Mouse (Mus musculus): ENCODE data around the gene Ablim1.
A peak's percentile ranks its signal among the peaks of the same experiment; 100 is the strongest.
"Not testable (repeated sequence)": the region's sequence is repeated elsewhere in the genome, so short reads cannot be mapped to it uniquely, and the experiment has no call there.

Ablim1 gene

GRCm38 (mm10) chr19:57155121-57155884, 159.4 kb downstream of the Ablim1 start:
- peak; percentile 58 for DNase-seq (ENCODE audit: low read depth)

- peak; percentile 81 for DNase-seq (ENCODE audit: low read depth)
These were observed 162.4 kb downstream of the Ablim1 start for GRCm38 (mm10) chr19:57152357-57152756.

- no peak for DNase-seq (ENCODE audit: low read depth)
These were observed 163.2 kb downstream of the Ablim1 start for GRCm38 (mm10) chr19:57151504-57151903.

- peak; percentile 74 for DNase-seq (ENCODE audit: low read depth)
These were observed 164.4 kb downstream of the Ablim1 start for GRCm38 (mm10) chr19:57150275-57150674.

- DNase-seq (ENCODE audit: low read depth): no peak
These were observed 167.0 kb downstream of the Ablim1 start for GRCm38 (mm10) chr19:57147746-57148145.

GRCm38 (mm10) chr19:57146936-57147335, 167.8 kb downstream of the Ablim1 start:
- DNase-seq (ENCODE audit: low read depth): no peak

- no peak for DNase-seq (ENCODE audit: low read depth)
These were observed 171.1 kb downstream of the Ablim1 start for GRCm38 (mm10) chr19:57143646-57144045.

- DNase-seq (ENCODE audit: low read depth): no peak
These were observed 172.8 kb downstream of the Ablim1 start for GRCm38 (mm10) chr19:57141756-57142461.

GRCm38 (mm10) chr19:57140874-57141273, 173.8 kb downstream of the Ablim1 start:
- no peak for DNase-seq (ENCODE audit: low read depth)

- no peak for DNase-seq (ENCODE audit: low read depth)
These were observed 174.6 kb downstream of the Ablim1 start for GRCm38 (mm10) chr19:57140071-57140470.

GRCm38 (mm10) chr19:57138909-57139617, 175.7 kb downstream of the Ablim1 start:
- DNase-seq (ENCODE audit: low read depth): no peak

GRCm38 (mm10) chr19:57138469-57138868, 176.2 kb downstream of the Ablim1 start:
- no peak for DNase-seq (ENCODE audit: low read depth)

GRCm38 (mm10) chr19:57138045-57138444, 176.7 kb downstream of the Ablim1 start:
- DNase-seq (ENCODE audit: low read depth): peak; percentile 58

GRCm38 (mm10) chr19:57136228-57136627, 178.5 kb downstream of the Ablim1 start:
- peak; percentile 63 for DNase-seq (ENCODE audit: low read depth)

GRCm38 (mm10) chr19:57135654-57136053, 179.1 kb downstream of the Ablim1 start:
- DNase-seq (ENCODE audit: low read depth): not testable (repeated sequence)

GRCm38 (mm10) chr19:57134654-57135348, 179.9 kb downstream of the Ablim1 start:
- DNase-seq (ENCODE audit: low read depth): no peak

- no peak for DNase-seq (ENCODE audit: low read depth)
These were observed 181.7 kb downstream of the Ablim1 start for GRCm38 (mm10) chr19:57132916-57133520.

- DNase-seq (ENCODE audit: low read depth): no peak
These were observed 182.4 kb downstream of the Ablim1 start for GRCm38 (mm10) chr19:57132281-57132680.

- DNase-seq (ENCODE audit: low read depth): no peak
These were observed 183.4 kb downstream of the Ablim1 start for GRCm38 (mm10) chr19:57131366-57131765.

- no peak for DNase-seq (ENCODE audit: low read depth)
These were observed 184.1 kb downstream of the Ablim1 start for GRCm38 (mm10) chr19:57130591-57130990.

GRCm38 (mm10) chr19:57129729-57130128, 185.0 kb downstream of the Ablim1 start:
- DNase-seq (ENCODE audit: low read depth): no peak

- no peak for DNase-seq (ENCODE audit: low read depth)
These were observed 186.7 kb downstream of the Ablim1 start for GRCm38 (mm10) chr19:57128037-57128436.
